Mouse (Mus musculus) neural tube, embryonic 15.5 days (tissue): Measurements from ENCODE around the gene Olfr699. TPM values are rescaled to one million over a fixed set of nuclear protein-coding genes. Genes with fewer than 3 reads are reported as not detected.
"Not testable (repeated sequence)": the region's sequence is repeated elsewhere in the genome, so short reads cannot be mapped to it uniquely, and the experiment has no call there.

ENCODE experiments used
- ATAC-seq: fragments of 200-750 bp; cut with Nextera tagmentation; 2 replicates; pipeline ENCODE4 v1.8.0; 2017; ENCODE audit warnings: mild to moderate bottlenecking, moderate TSS enrichment, moderate library complexity; ENCODE audit not compliant: low FRiP score
- H3K27ac ChIP-seq: fragments of 300-500 bp; sonication (generic); replicated peaks from 2 replicates; pipeline ENCODE4 v1.5.1; 2015; ENCODE audit warnings: mild to moderate bottlenecking, inconsistent platforms
- H3K27me3 ChIP-seq: fragments of 300-500 bp; sonication (generic); replicated peaks from 2 replicates; pipeline ENCODE4 v1.6.1; 2015; ENCODE audit warnings: inconsistent platforms
- H3K36me3 ChIP-seq: fragments of 300-500 bp; sonication (generic); 2 replicates; pipeline ENCODE4 v1.6.1; 2015; ENCODE audit warnings: inconsistent platforms
- H3K4me1 ChIP-seq: fragments of 300-500 bp; sonication (generic); 2 replicates; pipeline ENCODE4 v1.6.1; 2015; ENCODE audit warnings: inconsistent platforms
- H3K4me2 ChIP-seq: fragments of 300-500 bp; sonication (generic); 2 replicates; pipeline ENCODE4 v1.6.1; 2015; ENCODE audit warnings: inconsistent platforms, mild to moderate bottlenecking, moderate library complexity
- H3K4me3 ChIP-seq: fragments of 300-500 bp; sonication (generic); replicated peaks from 2 replicates; pipeline ENCODE4 v1.5.1; 2015; ENCODE audit warnings: mild to moderate bottlenecking, inconsistent platforms
- H3K9ac ChIP-seq: fragments of 300-500 bp; sonication (generic); replicated peaks from 2 replicates; pipeline ENCODE4 v1.6.1; 2015; ENCODE audit warnings: mild to moderate bottlenecking, inconsistent platforms
- H3K9me3 ChIP-seq: fragments of 300-500 bp; sonication (generic); replicated peaks from 2 replicates; pipeline ENCODE4 v1.6.1; 2016; ENCODE audit warnings: inconsistent platforms
- WGBS: fragments of 180-500 bp; shearing (Covaris S2); methylation state at CpG from one replicate; pipeline ENCODE4 v1.1.7; 2015; ENCODE audit warnings: mixed read lengths; 5-methylcytosine and 5-hydroxymethylcytosine counted together
- polyA plus RNA-seq: library from polyadenylated mRNA; unstranded; fragments of >200 nt; fragmentation: Nextera tagmentation; extraction: Ambion mirVana; gene quantifications from 2 replicates; pipeline ENCODE4 v1.2.1, GENCODE M21; 2015

Gene Olfr699
- not detected in 2 replicates for polyA plus RNA-seq

GRCm38 (mm10) chr7:106793098-106793497 lies at the start of gene Olfr699:
Gene Olfr699, minus strand, starts transcription at chr7:106793198.
- H3K4me3 ChIP-seq = no peak within 1 kb of the TSS
- no peak for ATAC-seq
- H3K27me3 ChIP-seq = no peaks in the 10 kb centered on the region
- 89% methylated on average over 1 of the region's 1 CpGs for WGBS
- no peaks in the 10 kb centered on the region for H3K4me1 ChIP-seq
- H3K36me3 ChIP-seq = no peaks in the 10 kb centered on the region
- no peaks in the 10 kb centered on the region for H3K9me3 ChIP-seq
- no peak within 1 kb of the TSS for H3K27ac ChIP-seq
- no peak within 1 kb of the TSS for H3K9ac ChIP-seq
- no peak within 1 kb of the TSS for H3K4me2 ChIP-seq

GRCm38 (mm10) chr7:106833793-106834192 lies 40.8 kb upstream of the Olfr699 start, which contains the start of gene Olfr702:
Gene Olfr702, minus strand, starts transcription at chr7:106833893.
- Histone ChIP-seq H3K4me3 (no peak within 1 kb of the TSS), H3K9me3 (no peaks in the 10 kb centered on the region), H3K27me3 (no peaks in the 10 kb centered on the region), H3K9ac (no peak within 1 kb of the TSS), H3K36me3 (no peaks in the 10 kb centered on the region), H3K27ac (no peak within 1 kb of the TSS), H3K4me1 (no peaks in the 10 kb centered on the region), H3K4me2 (no peak within 1 kb of the TSS)
- ATAC-seq = no peak

DNA sequence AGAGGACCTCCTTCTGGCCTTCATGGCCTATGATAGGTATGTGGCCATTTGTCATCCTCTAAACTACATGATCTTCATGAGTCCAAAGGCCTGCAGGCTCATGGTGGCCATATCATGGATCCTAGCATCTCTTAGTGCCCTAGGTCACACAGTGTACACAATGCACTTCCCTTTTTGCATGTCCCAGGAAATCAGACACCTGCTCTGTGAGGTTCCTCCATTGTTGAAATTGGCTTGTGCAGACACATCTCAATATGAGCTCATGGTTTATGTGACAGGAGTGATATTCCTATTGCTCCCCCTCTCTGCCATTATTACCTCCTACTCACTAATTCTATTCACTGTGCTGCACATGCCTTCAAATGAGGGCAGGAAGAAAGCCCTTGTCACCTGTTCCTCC lies 25.4 kb upstream of the Olfr699 start:
- Histone ChIP-seq H3K9me3 (no peaks in the 10 kb centered on the region), H3K27me3 (no peaks in the 10 kb centered on the region), H3K4me3 (no peak overlapping the region), H3K36me3 (no peaks in the 10 kb centered on the region), H3K27ac (no peak overlapping the region), H3K4me1 (no peaks in the 10 kb centered on the region), H3K4me2 (no peak overlapping the region), H3K9ac (no peak overlapping the region)
- no peak for ATAC-seq

- no peak for ATAC-seq
- WGBS = 66% methylated on average over 2 of the region's 2 CpGs
- Histone ChIP-seq H3K9ac (no peak overlapping the region), H3K27ac (no peak overlapping the region), H3K27me3 (no peaks in the 10 kb centered on the region), H3K4me3 (no peak overlapping the region), H3K9me3 (no peaks in the 10 kb centered on the region), H3K4me2 (no peak overlapping the region), H3K36me3 (no peaks in the 10 kb centered on the region), H3K4me1 (no peaks in the 10 kb centered on the region)
Measured at GRCm38 (mm10) chr7:106815775-106816174, 22.8 kb upstream of the Olfr699 start.

GRCm38 (mm10) chr7:106813829-106814228 lies 20.8 kb upstream of the Olfr699 start, which contains the start of gene Olfr701:
Gene Olfr701, plus strand, starts transcription at chr7:106814129.
- ATAC-seq = no peak
- H3K4me2 ChIP-seq = no peak within 1 kb of the TSS
- no peaks in the 10 kb centered on the region for H3K36me3 ChIP-seq
- H3K9ac ChIP-seq = no peak within 1 kb of the TSS
- no peaks in the 10 kb centered on the region for H3K9me3 ChIP-seq
- no peaks in the 10 kb centered on the region for H3K4me1 ChIP-seq
- no peak within 1 kb of the TSS for H3K27ac ChIP-seq
- no peak within 1 kb of the TSS for H3K4me3 ChIP-seq
- 83% methylated on average over 2 of the region's 2 CpGs for WGBS
- H3K27me3 ChIP-seq = no peaks in the 10 kb centered on the region

DNA sequence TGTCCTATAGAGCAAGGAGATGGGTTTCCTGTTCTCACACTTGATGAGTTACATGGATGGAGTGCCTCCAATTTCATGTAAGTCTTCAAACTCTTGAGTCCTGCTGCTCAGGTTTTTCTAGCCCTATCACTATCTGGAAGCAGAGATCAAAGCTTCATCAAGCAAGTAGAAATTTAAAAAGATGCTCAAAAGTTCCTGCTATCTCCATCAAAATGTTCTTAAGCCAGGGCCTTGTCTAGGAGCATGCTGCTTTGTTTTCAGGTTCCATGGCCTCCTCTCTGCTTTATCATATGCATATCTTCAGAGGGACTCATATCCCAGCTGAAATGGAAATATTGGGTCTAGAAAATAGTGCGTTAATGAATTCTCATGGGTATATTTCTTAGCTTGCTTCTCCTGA lies 15.7 kb upstream of the Olfr699 start, which contains the start of gene Olfr700:
Gene Olfr700, minus strand, starts transcription at position 101 of the 400 bp plus-strand sequence.
- H3K9me3 ChIP-seq = no peaks in the 10 kb centered on the region
- no peak for ATAC-seq
- WGBS = 97% methylated on average over 1 of the region's 1 CpGs

DNA sequence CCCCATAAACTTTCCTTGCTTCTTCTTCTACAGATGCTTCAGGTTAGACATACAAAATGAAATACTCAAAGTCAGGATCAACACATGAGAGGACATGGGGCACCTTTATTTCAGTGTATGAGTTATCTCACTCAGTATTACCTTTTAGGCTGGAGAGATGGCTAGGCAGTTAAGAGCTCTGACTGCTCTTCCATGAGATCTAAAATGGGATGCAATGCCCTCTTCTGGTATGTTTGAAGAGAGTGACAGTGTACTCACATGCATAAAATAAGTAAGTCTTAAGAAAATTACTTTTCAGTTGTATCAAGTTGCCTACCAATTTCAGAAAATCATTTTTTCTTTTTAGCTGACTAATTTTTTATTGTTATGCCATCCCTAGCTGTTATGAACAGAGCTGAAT lies 4.7 kb downstream of the Olfr699 start:
- H3K27me3 ChIP-seq = no peaks in the 10 kb centered on the region
- no peaks in the 10 kb centered on the region for H3K36me3 ChIP-seq
- no peak for ATAC-seq
- H3K4me1 ChIP-seq = no peaks in the 10 kb centered on the region
- H3K9ac ChIP-seq = no peak overlapping the region
- no peak overlapping the region for H3K27ac ChIP-seq
- H3K4me3 ChIP-seq = no peak overlapping the region
- H3K4me2 ChIP-seq = no peak overlapping the region
- H3K9me3 ChIP-seq = no peaks in the 10 kb centered on the region

More for the DNA sequence above, 15.7 kb upstream of the Olfr699 start, which contains the start of gene Olfr700:
- Histone ChIP-seq H3K27me3 (no peaks in the 10 kb centered on the region), H3K4me3 (no peak within 1 kb of the TSS), H3K27ac (no peak within 1 kb of the TSS), H3K4me2 (no peak within 1 kb of the TSS), H3K4me1 (no peaks in the 10 kb centered on the region), H3K9ac (no peak within 1 kb of the TSS), H3K36me3 (no peaks in the 10 kb centered on the region)

- not testable (repeated sequence) for H3K27me3 ChIP-seq, H3K4me3 ChIP-seq, H3K4me2 ChIP-seq, ATAC-seq, H3K36me3 ChIP-seq, H3K9ac ChIP-seq, H3K9me3 ChIP-seq, H3K4me1 ChIP-seq, H3K27ac ChIP-seq
- WGBS = 93% methylated on average over 2 of the region's 2 CpGs
Measured at GRCm38 (mm10) chr7:106761008-106761407, 32.0 kb downstream of the Olfr699 start.

GRCm38 (mm10) chr7:106758800-106759199 lies 34.2 kb downstream of the Olfr699 start:
- no peak overlapping the region for H3K27ac ChIP-seq
- H3K4me1 ChIP-seq = no peaks in the 10 kb centered on the region
- H3K4me3 ChIP-seq = no peak overlapping the region
- H3K4me2 ChIP-seq = no peak overlapping the region
- H3K27me3 ChIP-seq = no peaks in the 10 kb centered on the region
- H3K36me3 ChIP-seq = no peaks in the 10 kb centered on the region
- H3K9me3 ChIP-seq = no peaks in the 10 kb centered on the region
- WGBS = 95% methylated on average over 2 of the region's 2 CpGs
- no peak for ATAC-seq
- no peak overlapping the region for H3K9ac ChIP-seq

DNA sequence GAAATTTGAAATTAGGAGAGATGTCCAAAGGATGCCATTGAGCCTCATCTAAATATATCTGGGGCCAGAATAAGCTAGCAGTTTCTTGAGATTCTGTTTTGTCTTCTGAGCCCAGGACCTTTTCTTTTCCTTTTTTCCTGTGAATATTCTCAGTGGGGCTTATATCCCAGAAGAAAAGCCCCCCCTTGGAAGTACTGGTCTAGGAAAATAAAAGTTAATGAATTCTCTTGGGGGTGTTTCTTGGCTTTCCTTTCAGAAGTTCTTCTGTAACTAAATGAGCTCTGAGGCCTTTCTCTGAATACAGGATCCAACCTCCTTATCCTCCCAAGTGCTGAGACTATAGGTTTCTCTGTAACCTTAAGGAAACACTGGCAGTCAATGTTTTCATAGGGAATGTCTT lies 37.7 kb downstream of the Olfr699 start, which contains the start of gene Olfr698:
Gene Olfr698, minus strand, starts transcription at position 101 of the 400 bp plus-strand sequence.
- no peak within 1 kb of the TSS for H3K9ac ChIP-seq
- H3K4me1 ChIP-seq = no peaks in the 10 kb centered on the region
- no peak for ATAC-seq
- no peaks in the 10 kb centered on the region for H3K27me3 ChIP-seq
- H3K4me3 ChIP-seq = no peak within 1 kb of the TSS
- no peak within 1 kb of the TSS for H3K4me2 ChIP-seq
- H3K27ac ChIP-seq = no peak within 1 kb of the TSS
- H3K9me3 ChIP-seq = no peaks in the 10 kb centered on the region
- H3K36me3 ChIP-seq = no peaks in the 10 kb centered on the region

DNA sequence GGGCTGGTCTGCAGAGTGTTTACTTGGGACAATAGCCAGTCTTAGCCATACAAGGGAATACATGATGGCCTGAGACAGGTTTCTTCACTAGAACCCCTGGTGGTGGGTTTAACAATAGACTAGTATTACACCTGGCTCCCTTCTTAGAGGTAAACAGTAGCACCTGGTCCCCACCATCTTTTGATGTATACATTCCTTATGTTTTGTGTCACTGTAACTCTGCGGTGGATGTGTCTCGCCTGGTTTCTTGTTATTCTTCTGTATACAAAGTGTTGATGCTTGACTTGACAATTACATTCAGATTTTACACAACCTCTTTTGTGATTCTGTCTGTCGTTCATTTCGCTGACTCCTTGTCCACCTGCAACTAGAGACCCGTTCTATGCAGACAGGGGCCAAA lies 47.2 kb downstream of the Olfr699 start:
- Histone ChIP-seq H3K27ac (no peak overlapping the region), H3K4me3 (no peak overlapping the region), H3K9me3 (no peaks in the 10 kb centered on the region), H3K36me3 (no peaks in the 10 kb centered on the region), H3K4me2 (no peak overlapping the region), H3K9ac (no peak overlapping the region), H3K4me1 (no peaks in the 10 kb centered on the region), H3K27me3 (no peaks in the 10 kb centered on the region)
- ATAC-seq = no peak
- WGBS = 91% methylated on average over 5 of the region's 5 CpGs

GRCm38 (mm10) chr7:106742343-106742742 lies 50.7 kb downstream of the Olfr699 start, which contains the start of gene Olfr697:
Gene Olfr697, minus strand, starts transcription at chr7:106742443.
- H3K4me3 ChIP-seq = no peak within 1 kb of the TSS
- H3K36me3 ChIP-seq = no peaks in the 10 kb centered on the region
- no peak within 1 kb of the TSS for H3K9ac ChIP-seq
- ATAC-seq = no peak
- no peak within 1 kb of the TSS for H3K27ac ChIP-seq
- H3K4me2 ChIP-seq = no peak within 1 kb of the TSS
- 78% methylated on average over 1 of the region's 1 CpGs for WGBS
- H3K27me3 ChIP-seq = no peaks in the 10 kb centered on the region
- no peaks in the 10 kb centered on the region for H3K4me1 ChIP-seq
- no peaks in the 10 kb centered on the region for H3K9me3 ChIP-seq
